Mouse (Mus musculus): ENCODE data around the gene Cyp51.
"Not testable (repeated sequence)": the region's sequence is repeated elsewhere in the genome, so short reads cannot be mapped to it uniquely, and the experiment has no call there.

The Cyp51 gene

DNA sequence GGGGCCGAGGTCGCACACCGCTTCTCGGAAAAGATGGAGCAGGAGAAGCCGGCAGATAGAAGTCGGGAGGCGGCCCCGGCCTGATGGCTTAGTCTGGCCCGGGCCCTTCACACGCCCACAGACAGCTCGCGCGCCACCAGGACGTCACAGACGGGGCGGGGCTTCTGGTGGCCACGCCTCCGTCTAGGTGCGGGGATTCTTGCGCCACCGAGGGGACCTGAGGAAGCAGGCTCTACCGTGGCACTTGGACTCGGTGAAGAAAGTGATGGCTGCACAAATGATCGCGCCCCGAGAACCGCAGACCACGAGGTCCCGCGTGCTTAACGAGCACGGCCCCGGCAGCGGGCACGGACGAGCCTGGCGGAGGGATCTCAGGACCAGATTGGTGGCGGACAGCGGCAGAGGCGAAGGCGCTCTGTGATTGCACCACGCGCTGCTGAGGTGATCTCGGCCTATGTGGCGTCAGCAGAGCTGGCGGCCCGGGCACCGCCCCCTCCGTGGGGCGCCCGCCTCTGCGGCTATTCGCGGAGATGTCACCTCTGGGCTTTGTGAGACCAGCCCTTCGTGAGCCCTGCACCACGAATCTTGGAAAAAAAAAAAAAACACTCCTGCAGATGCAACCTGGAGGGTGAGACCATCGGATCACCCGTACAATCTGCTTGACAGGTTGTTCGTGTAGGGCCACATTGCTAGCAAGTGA is at the start of gene Cyp51:
Gene Cyp51 (minus strand): TSS at position 406 of the 700 bp plus-strand sequence.
- DNase-seq (ENCODE audit: low spot score): peak; percentile 90

DNA sequence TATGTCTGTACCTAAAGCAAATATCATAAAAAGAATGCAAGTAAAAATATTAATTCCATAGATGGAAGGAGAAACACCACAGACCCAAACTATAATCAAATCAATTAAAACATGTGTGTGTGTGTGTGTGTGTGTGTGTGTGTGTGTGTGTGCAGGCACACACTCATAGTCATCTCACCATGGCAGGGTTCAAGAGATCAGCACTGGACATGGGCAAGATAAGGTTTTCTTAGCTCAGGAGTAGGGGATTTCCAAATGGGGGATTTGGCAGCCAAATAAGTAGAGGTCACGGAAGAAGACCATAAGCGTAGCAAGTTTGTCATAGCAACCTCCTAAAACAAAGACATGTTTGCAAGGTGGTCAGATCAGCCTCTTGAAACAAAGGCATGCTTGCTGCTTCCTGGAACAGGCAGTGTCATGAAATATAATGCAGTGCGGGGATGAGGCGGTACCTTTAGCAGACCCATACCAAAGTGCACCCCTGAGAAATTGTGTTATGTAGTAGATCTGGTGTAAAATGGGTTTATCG is 8.1 kb upstream of the Cyp51 start:
- DNase-seq (ENCODE audit: low spot score): no peak

DNA sequence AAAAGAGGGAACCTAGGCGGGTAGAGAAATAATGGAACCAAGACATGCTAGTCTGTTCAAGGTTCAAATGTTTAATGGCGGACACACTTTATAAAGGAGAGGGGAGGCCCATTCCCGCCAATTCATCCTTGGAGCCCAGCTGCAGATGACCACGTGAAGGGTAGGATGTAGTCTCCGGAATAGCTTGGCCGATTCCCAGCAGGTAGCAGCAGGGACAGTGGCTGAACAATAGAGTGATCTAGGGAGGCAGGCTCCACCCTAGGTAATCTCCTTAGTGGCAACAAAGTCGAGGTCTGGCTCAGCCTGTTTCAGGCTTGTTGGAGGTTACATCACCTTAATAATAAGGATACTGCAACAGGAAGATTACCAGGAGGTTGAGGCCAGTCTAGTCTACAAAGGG is 2.5 kb upstream of the Cyp51 start:
- not testable (repeated sequence) for DNase-seq (ENCODE audit: low spot score)

DNA sequence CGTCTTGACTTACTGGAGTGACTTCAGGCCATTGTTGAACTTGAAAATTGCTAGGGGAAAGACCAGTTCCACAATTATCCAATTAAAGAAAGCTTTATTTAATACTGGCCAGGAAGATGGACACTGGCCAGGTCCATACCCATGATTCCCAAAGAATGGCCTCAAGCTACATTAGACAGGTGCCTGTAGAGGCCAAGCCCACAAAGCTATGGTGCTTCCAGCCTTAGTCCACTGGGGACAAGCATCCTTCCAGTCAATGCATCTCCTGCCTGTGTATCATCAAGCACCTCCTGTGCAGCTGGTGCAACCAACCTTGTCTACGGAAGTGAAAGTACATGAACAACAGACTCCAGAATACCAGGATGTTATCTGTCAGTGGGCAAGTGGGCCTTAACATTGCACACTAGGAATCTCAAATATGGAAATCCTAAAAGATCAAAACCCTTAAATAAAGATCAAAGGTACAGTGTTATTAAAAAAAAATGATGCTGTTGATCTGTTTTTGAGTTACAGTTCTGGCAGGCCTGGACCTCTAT is 1.2 kb upstream of the Cyp51 start:
- no peak for DNase-seq (ENCODE audit: low spot score)

DNA sequence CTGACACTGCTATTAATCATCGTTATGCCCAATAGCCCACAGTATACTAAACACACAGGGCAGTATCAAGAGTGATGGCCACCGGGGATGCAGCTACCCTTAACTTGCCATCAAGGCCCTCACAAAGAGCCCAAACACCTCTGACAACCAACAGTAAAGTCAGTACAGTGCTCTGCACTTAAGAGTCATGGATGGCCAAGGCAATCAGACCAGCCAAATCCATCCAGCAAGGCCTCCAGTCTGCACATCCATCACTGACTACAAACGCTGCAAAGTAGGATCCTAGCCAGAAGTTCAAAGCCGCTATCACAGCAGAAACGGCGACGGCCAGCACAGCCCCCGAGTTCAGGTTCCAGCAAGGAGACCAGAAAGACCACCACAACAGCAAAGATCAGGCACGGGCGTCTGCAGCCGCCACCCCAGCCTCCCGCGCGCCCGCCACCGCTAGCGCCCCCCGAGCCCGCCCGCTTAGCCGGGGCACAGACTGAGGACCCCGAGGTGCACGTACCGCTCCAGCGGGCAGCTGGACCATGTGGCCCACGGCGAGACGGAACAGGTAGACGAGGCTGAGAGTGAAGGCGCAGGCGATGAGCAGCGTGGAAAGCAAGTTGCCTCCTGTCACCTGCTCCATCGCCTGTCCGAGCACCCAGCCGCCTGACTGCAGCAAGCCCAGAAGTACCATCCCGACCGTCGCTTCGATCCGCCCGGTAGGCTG is 763 bp downstream of the Cyp51 start:
- DNase-seq (ENCODE audit: low spot score): no peak

DNA sequence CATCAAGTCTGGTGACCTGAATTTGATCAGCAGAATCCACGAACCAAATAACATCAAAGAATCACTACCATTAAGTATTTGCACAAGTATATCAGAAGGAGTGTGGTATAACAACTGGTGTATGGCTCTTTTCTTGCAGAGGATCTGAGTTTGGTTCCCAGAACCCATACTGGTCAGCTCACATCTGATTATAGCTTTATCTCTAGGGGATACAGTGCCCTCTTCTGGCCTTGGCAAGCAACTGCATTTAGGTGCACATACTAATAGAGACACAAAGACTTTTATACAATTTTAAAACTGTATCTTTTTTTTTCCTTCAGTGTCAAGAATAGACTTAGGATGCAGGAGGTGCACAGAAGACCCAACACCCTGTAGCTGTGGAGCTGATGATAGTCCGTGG is 2.8 kb downstream of the Cyp51 start:
- DNase-seq (ENCODE audit: low spot score): no peak

DNA sequence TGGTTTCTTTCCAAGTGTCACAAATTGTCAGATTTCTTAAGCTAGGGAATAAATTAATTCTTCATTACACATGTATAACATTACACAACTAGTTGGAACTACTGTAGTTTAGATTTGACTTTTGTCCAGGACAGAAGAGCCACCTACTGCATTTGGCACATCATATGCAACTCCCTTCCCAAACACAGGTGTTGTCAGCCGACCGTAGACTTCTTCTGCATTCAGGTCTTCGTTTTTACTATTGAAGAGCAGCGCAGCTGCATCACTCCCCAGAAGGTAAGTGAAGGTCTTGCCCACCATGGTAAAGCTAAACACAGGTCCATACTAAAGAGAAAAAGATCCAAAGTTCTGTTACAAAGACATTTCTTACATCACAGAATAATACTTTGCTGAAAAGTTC is 3.5 kb downstream of the Cyp51 start:
- no peak for DNase-seq (ENCODE audit: low spot score)

DNA sequence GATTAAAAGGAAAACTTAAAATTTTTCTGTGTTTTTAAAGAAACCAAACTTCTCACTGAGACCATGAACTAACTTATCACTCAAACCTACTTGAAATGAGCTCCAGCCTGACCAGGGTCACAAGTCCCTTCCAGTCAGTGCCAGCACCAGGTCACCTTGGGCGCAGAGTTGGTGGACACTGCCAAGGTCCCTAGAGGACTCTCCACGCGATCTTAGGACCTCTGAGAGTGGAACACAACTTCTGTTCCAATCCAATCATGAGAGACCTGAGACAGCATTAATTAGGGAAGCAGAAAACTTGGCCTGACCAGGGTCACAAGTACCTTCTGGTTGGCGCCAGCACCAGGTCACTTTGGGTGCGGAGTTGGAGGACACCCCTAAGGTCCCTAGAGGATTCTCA is 10.1 kb downstream of the Cyp51 start:
- no peak for DNase-seq (ENCODE audit: low spot score)

DNA sequence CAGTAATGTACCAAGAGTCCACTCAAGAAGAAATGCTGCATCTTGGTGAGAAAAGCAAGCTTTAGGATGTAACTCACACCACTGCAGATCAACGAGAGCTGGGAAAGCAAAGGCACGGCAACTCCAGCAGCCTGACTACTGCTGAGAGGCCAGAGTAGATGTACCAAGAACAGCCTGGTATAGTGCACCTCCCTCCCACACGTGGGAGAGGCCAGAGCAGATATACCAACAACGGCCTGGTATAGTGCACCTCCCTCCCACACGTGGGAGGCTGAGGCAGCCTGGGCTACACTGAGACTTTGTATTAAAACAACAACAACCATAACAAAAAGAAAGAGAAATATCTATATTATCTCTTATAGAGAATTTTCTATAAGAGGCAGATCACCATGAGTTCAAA is 16.4 kb downstream of the Cyp51 start:
- no peak for DNase-seq (ENCODE audit: low spot score)

DNA sequence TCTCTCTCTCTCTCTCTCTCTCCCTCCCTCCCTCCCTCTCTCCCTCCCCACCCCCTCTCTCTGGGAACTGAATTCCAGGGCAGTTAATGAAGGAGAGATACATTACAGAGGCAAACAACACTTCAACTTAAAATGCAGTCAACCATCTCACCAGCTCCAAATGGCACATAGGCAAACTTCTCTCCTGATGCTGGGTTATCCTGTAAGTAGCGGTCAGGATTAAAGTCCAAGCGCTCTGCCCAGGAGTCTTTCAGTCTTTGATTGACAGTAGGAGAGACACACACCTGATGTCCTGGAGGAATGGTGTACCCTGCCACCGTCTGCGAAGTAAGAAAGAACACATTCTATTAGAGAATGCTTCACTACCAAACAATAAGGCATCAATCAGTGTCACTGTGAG is 18.2 kb downstream of the Cyp51 start:
- no peak for DNase-seq (ENCODE audit: low spot score)

DNA sequence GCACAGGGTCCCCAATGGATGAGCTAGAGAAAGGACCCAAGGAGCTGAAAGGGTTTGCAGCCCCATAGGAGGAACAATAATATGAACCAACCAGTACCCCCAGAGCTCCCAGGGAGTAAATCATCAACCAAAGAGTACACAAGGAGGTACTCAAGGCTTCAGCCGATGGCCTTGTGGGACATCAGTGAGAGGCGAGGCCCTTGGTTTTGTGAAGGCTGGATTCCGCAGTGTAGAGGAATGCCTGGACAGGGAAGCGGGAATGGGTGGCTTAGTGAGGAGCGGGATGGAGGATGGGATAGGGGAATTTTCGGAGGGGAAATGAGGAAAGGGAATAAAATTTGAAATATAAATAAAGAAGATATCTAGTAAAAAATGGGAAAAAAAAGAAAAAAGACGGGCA is 19.6 kb downstream of the Cyp51 start:
- DNase-seq (ENCODE audit: low spot score): no peak

DNA sequence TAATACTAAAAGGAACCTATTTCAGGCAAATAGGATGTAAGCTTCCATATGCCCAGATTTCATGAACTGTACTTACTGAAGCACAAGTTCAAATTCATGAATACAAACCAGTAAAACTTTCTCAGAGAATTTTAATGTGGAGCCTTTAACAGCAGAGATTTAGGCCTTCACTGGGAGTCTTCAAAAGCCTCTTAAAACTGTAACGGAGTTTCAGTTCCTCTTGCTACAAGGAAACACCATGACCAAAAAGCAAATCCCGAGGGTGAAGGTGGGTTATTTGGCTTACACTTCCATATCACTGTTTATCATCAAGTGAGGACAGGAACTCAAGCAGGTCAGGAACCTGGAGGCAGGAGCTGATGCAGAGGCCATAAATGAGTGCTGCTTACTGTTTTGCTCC is 23.0 kb downstream of the Cyp51 start:
- DNase-seq (ENCODE audit: low spot score): no peak

DNA sequence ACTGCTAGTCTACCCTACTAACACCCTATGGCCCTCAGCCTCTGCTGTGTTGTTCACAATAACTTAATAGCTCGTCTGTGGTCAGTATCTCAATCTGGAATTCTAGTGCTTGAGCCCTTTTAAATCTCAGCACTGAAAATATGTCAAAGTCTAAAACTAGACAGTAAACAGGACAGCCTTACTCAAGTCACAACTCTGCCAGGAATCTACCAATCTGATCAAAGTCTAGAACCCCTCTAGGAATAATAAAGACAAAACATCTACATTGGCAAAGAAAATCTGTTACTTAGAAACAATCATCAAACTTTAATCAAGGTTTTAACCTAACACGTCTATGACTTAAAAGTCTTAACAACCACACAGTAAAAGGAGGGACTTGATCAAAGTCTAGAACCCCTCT is 23.7 kb downstream of the Cyp51 start:
- DNase-seq (ENCODE audit: low spot score): no peak

DNA sequence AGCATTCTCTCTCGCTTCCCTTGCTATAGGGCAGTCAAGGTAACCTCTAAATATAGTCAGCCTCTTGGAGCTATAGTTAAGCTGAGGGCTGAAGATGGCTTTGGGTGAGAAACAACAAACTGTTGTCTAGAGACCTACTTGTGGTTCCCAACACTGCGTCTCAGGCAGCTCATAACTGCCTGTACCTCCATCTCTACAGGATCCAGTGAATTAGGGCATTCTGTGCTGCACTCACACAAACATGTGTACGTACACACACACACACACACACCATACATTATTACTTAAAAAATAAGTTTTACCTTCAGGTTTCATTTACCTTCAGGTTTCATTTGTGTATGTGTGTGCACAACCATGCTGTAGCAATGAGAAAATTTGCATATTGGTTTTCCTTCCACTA is 25.5 kb downstream of the Cyp51 start:
- DNase-seq (ENCODE audit: low spot score): no peak

DNA sequence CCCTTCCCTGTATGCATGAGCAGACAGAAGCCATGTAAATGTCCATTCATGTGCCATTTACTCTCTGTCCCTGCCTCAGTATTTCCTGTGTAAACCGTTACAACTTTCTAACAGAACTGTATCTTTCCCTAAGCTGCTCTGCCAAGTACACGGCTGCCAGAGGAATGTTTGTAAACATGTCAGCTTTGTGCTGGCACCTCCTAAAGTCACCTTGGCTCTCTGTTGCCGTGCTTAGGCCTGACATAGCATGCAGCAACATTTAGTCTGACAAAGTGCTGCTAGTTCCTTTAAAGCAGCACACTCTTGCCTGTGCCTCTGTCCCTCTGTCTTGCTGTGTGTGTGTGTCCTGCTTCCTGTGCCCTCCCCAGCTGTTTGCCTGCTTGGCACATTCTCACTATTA is 37.3 kb downstream of the Cyp51 start:
- DNase-seq (ENCODE audit: low spot score): no peak

DNA sequence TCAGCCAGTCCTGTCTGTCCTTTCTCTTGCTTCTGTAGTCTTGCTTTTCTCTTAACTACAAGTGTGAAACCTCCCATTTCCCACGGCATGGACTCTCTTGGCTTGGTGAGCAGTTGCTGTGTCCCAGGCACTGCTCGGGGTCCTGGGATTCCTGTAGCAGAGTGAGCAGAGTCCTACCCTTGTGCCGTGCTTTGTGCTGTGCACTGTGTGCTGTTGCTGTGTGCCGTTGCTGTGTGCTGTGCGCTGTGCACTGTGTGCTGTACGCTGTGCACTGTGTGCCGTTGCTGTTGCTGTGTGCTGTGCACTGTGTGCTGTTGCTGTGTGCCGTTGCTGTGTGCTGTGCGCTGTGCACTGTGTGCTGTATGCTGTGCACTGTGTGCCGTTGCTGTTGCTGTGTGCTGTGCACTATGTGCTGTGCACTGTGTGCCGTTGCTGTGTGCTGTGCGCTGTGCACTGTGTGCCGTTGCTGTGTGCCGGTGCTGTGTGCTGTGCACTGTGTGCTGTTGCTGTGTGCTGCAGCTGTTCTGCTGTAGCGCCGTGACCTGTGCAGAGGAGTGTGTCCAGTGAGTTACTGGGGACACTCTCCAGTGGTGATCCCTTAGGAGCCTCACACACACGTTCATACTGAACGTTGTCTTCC is 38.0 kb downstream of the Cyp51 start:
- DNase-seq (ENCODE audit: low spot score): no peak

DNA sequence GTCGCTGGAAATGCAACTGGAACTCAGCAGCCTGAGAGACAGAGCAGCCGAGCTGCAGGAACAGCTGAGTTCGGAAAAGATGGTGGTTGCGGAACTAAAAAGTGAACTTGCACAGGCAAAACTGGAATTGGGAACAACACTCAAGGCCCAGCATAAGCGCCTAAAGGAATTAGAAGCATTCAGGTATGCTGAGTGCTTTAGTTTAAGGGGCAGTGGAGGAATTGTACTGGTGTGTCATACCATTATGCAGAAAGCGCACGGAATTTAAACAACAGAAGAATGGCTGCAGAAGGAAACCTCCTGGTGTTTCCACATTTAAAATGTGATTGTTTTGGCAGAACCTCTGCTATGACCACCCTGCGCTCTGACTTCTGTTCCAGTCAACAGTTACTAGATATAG is 44.2 kb downstream of the Cyp51 start:
- no peak for DNase-seq (ENCODE audit: low spot score)

DNA sequence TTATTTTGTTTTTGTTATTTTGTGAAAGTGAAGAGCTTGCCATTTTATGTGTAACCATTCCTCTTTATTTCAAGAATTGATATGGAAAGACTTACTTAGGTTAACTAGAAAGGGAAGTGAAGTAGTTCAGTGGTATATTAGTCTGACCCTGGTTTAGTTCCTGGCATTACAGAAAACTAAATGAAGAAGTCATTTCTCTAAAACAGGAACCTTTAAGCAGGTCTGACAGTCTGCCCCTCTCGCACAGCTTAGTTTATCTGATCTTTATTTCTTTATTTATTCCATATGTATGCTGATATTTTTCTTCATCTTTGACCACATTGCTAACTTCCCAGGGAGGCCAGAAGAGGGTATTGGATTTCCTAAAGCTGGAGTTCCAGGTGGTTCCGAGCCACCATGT is 63.6 kb downstream of the Cyp51 start:
- no peak for DNase-seq (ENCODE audit: low spot score)

DNA sequence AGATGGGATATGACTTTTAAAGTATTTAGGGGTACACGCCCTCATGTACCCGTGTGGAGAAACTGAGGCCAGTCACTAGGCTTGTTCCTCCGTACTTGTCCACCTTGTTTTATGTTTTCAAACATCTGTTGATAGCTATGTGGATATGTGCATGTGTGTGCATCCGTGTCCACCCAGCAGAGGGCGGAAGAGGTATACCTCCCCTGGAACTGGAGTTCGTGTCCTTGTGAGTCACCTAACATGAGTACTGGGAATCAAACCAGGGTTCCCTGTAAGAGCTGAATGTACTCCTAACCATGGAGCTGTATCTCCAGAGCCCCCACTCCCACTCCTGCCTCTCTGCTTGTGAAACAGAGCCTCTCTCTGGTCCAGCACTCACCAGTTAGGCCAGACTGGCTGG is 64.2 kb downstream of the Cyp51 start:
- DNase-seq (ENCODE audit: low spot score): no peak

DNA sequence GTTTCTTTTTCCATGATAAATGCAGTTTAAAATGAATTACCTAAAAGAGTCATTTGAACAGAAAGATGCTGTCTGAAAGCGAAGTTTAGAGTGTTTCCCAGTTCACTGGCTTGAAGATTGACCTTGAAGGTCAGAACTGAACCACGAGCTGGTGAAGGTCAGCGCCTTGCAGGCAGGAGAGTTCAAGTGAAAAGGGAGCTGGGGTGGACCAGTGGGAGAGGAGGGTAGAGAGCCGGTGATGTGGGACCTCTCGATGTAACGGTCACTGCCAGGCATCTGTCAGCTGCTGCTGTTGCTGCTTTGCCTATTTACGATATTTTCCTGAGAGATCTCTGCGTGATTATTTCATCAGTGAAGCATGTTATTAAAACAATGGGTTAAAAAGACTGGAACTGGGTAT is 65.2 kb downstream of the Cyp51 start:
- no peak for DNase-seq (ENCODE audit: low spot score)

DNA sequence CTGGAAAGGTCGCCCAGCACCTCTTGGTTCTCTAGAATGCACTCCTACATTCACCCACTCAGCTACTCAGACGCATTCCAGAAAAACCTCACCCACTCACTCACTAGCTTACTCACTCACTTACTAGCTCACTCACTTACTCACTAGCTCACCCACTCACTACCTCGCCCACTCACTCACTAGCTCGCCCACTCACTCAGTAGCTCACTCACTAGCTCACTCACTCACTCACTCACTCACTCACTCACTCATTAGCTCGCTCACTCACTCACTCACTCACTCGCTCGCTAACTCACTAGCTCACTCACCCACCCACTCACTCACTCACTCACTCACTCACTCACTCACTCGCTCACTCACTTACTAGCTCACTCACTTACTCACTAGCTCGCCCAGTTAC is 67.9 kb downstream of the Cyp51 start:
- no peak for DNase-seq (ENCODE audit: low spot score)

DNA sequence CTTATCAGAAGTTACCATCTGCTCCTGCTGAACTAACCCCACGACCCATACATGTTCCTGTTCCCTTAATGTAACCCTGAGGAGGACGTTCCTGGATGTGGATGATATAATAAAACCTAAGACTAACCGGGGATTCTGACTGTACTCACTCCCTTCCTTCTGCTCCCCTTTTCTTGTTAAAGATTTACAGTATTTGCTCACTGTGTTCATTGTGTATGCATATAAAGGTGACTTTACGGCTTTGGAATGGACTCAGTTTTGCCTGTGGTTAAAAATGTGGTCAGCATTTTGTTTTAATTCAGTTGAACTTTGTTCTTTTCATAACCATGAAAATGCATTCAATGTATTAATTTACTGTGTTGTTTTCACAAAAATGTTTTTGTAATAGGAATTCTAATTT is 72.7 kb downstream of the Cyp51 start:
- no peak for DNase-seq (ENCODE audit: low spot score)

Data from spleen, adult 12 weeks (tissue).